Mouse (Mus musculus): Measurements from ENCODE around the gene Ubp1. TPM values are rescaled to one million over a fixed set of nuclear protein-coding genes. Genes with fewer than 3 reads are reported as not detected.

Ubp1 gene
- total and polyA plus RNA-seq, 2 experiments from 2014 or later, result 17.8 to 92.5 TPM

- no peak for DNase-seq
- H3K27me3 ChIP-seq (ENCODE audit: insufficient read depth, low read length), result no peaks in the 10 kb centered on the region
- no peaks in the 10 kb centered on the region for H3K9me3 ChIP-seq (ENCODE audit: low read length)
- ATAC-seq, result no peak
- H3K4me1 ChIP-seq (ENCODE audit: insufficient read depth), result no peaks in the 10 kb centered on the region
- no peak overlapping the region for H3K9ac ChIP-seq
- no peak overlapping the region for H3K4me2 ChIP-seq (ENCODE audit: low read depth)
- peaks cover 64% of the 10 kb centered on the region for H3K36me3 ChIP-seq (ENCODE audit: insufficient read depth)
- 84% methylated on average over 11 of the region's 11 CpGs for WGBS
- no peak overlapping the region for H3K4me3 ChIP-seq (ENCODE audit: low read depth, low read length)
- H3K27ac ChIP-seq (ENCODE audit: low read depth, low read length), result no peak overlapping the region
- no peak for TF ChIP-seq CTCF (IDR thresholded peaks at IDR 0.05; ENCODE audit: low read depth)
These were observed 46.6 kb downstream of the Ubp1 start for GRCm38 (mm10) chr9:113977225-113977840.

DNA sequence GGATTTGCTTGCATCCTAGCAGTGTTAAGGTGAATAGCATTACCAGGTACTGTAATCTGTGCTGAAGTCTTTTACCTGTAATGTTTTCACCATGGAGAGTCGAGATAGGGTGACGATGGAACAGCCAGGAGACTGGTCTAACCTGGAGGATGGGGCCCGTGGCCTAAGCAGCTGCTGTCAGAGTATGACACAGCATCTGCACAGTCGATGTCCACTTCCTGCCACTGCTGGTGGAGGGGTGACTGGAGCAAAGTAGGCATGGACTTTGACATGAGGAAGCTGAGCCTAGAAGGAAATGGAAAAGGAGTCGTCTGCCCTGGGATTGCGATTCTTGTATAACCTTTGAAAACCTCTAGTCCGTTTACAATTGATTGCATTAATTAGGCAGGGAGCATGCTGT, 47.9 kb downstream of the Ubp1 start:
- Histone ChIP-seq H3K4me3 (ENCODE audit: low read depth, low read length) (no peak overlapping the region), H3K27me3 (ENCODE audit: insufficient read depth, low read length) (no peaks in the 10 kb centered on the region), H3K4me1 (ENCODE audit: insufficient read depth) (no peaks in the 10 kb centered on the region), H3K4me2 (ENCODE audit: low read depth) (no peak overlapping the region), H3K9me3 (ENCODE audit: low read length) (no peaks in the 10 kb centered on the region), H3K36me3 (ENCODE audit: insufficient read depth) (peaks cover 66% of the 10 kb centered on the region), H3K9ac (no peak overlapping the region), H3K27ac (ENCODE audit: low read depth, low read length) (no peak overlapping the region)
- 82% methylated on average over 7 of the region's 7 CpGs for WGBS
- no peak for DNase-seq
- TF ChIP-seq CTCF (IDR thresholded peaks at IDR 0.05; ENCODE audit: low read depth), result no peak
- no peak for ATAC-seq

- no peak for ATAC-seq
- H3K4me1 ChIP-seq (ENCODE audit: insufficient read depth), result no peaks in the 10 kb centered on the region
These were observed 48.6 kb downstream of the Ubp1 start for GRCm38 (mm10) chr9:113979356-113979755.

GRCm38 (mm10) chr9:113981099-113981880, 50.6 kb downstream of the Ubp1 start:
- Histone ChIP-seq H3K27me3 (ENCODE audit: insufficient read depth, low read length) (no peaks in the 10 kb centered on the region), H3K9ac (0 out of 2 replicates have a peak overlapping the region, but pooled peaks have one; percentile 14), H3K4me3 (ENCODE audit: low read depth, low read length) (no peak overlapping the region), H3K4me2 (ENCODE audit: low read depth) (no peak overlapping the region), H3K36me3 (ENCODE audit: insufficient read depth) (peaks cover 56% of the 10 kb centered on the region), H3K4me1 (ENCODE audit: insufficient read depth) (no peaks in the 10 kb centered on the region), H3K9me3 (ENCODE audit: low read length) (no peaks in the 10 kb centered on the region), H3K27ac (ENCODE audit: low read depth, low read length) (peak overlapping the region; percentile 60)
- TF ChIP-seq CTCF (IDR thresholded peaks at IDR 0.05; ENCODE audit: low read depth), result no peak
- ATAC-seq (peak; percentile 86), DNase-seq (peak; percentile 66)
- WGBS, result 31% methylated on average over 16 of the region's 16 CpGs

More at GRCm38 (mm10) chr9:113979356-113979755, 48.6 kb downstream of the Ubp1 start:
- Histone ChIP-seq H3K9me3 (ENCODE audit: low read length) (no peaks in the 10 kb centered on the region), H3K4me3 (ENCODE audit: low read depth, low read length) (no peak overlapping the region), H3K36me3 (ENCODE audit: insufficient read depth) (peaks cover 65% of the 10 kb centered on the region), H3K27ac (ENCODE audit: low read depth, low read length) (no peak overlapping the region), H3K4me2 (ENCODE audit: low read depth) (no peak overlapping the region), H3K27me3 (ENCODE audit: insufficient read depth, low read length) (no peaks in the 10 kb centered on the region), H3K9ac (no peak overlapping the region)
- DNase-seq, result no peak
- no peak for TF ChIP-seq CTCF (IDR thresholded peaks at IDR 0.05; ENCODE audit: low read depth)
- 92% methylated on average over 13 of the region's 13 CpGs for WGBS

- TF ChIP-seq CTCF (IDR thresholded peaks at IDR 0.05; ENCODE audit: low read depth), result no peak
- Histone ChIP-seq H3K9ac (no peak overlapping the region), H3K36me3 (ENCODE audit: insufficient read depth) (peaks cover 50% of the 10 kb centered on the region), H3K27ac (ENCODE audit: low read depth, low read length) (no peak overlapping the region), H3K27me3 (ENCODE audit: insufficient read depth, low read length) (no peaks in the 10 kb centered on the region), H3K4me3 (ENCODE audit: low read depth, low read length) (no peak overlapping the region), H3K9me3 (ENCODE audit: low read length) (no peaks in the 10 kb centered on the region), H3K4me2 (ENCODE audit: low read depth) (no peak overlapping the region), H3K4me1 (ENCODE audit: insufficient read depth) (no peaks in the 10 kb centered on the region)
- ATAC-seq (no peak), DNase-seq (no peak)
- 90% methylated on average over 2 of the region's 2 CpGs for WGBS
These were observed 51.7 kb downstream of the Ubp1 start for GRCm38 (mm10) chr9:113982451-113982850.

- WGBS, result 87% methylated on average over 11 of the region's 11 CpGs
These were observed 52.3 kb downstream of the Ubp1 start for GRCm38 (mm10) chr9:113982883-113983670.

More at GRCm38 (mm10) chr9:113982883-113983670, 52.3 kb downstream of the Ubp1 start:
- DNase-seq, result no peak
- Histone ChIP-seq H3K9me3 (ENCODE audit: low read length) (no peaks in the 10 kb centered on the region), H3K4me1 (ENCODE audit: insufficient read depth) (no peaks in the 10 kb centered on the region), H3K36me3 (ENCODE audit: insufficient read depth) (peaks cover 47% of the 10 kb centered on the region), H3K27ac (ENCODE audit: low read depth, low read length) (no peak overlapping the region), H3K4me2 (ENCODE audit: low read depth) (no peak overlapping the region), H3K9ac (no peak overlapping the region), H3K4me3 (ENCODE audit: low read depth, low read length) (no peak overlapping the region), H3K27me3 (ENCODE audit: insufficient read depth, low read length) (no peaks in the 10 kb centered on the region)
- ATAC-seq, result no peak
- no peak for TF ChIP-seq CTCF (IDR thresholded peaks at IDR 0.05; ENCODE audit: low read depth)

Measured in forebrain, postnatal 0 days (tissue).